Mouse (Mus musculus) urinary bladder, postnatal 25 days (tissue): ENCODE results near the gene Slc50a1.

Experiments used
- DNase-seq: peaks from one replicate; pipeline ENCODE4 v3.0.0; 2022; ENCODE audit warnings: low spot score

The Slc50a1 gene

GRCm38 (mm10) chr3:89262417-89262816, 8.0 kb downstream of the Slc50a1 start:
- no peak for DNase-seq

GRCm38 (mm10) chr3:89260211-89260610, 10.2 kb downstream of the Slc50a1 start:
- no peak for DNase-seq

GRCm38 (mm10) chr3:89259076-89259475, 11.3 kb downstream of the Slc50a1 start, which contains the start of gene Dpm3:
Gene Dpm3, plus strand, starts transcription at chr3:89259358.
- DNase-seq = no peak

GRCm38 (mm10) chr3:89256177-89256576, 14.2 kb downstream of the Slc50a1 start:
- no peak for DNase-seq

GRCm38 (mm10) chr3:89254994-89255393, 15.4 kb downstream of the Slc50a1 start:
- DNase-seq = no peak

GRCm38 (mm10) chr3:89251365-89251895, 18.9 kb downstream of the Slc50a1 start:
- no peak for DNase-seq

- DNase-seq = peak; percentile 54
Measured at GRCm38 (mm10) chr3:89250435-89251040, 19.8 kb downstream of the Slc50a1 start.

- DNase-seq = no peak
Measured at GRCm38 (mm10) chr3:89247466-89247865, 22.9 kb downstream of the Slc50a1 start.

GRCm38 (mm10) chr3:89246261-89247100, 23.9 kb downstream of the Slc50a1 start, which contains the start of gene Trim46:
Gene Trim46, minus strand, starts transcription at chr3:89246309.
- peak; percentile 88 for DNase-seq

GRCm38 (mm10) chr3:89245688-89246171, 24.6 kb downstream of the Slc50a1 start, which contains the start of gene Krtcap2:
Gene Krtcap2, plus strand, starts transcription at chr3:89245966.
- no peak for DNase-seq

GRCm38 (mm10) chr3:89244982-89245687, 25.2 kb downstream of the Slc50a1 start:
- DNase-seq = no peak

GRCm38 (mm10) chr3:89244158-89244981, 26.0 kb downstream of the Slc50a1 start:
- no peak for DNase-seq

- DNase-seq = no peak
Measured at GRCm38 (mm10) chr3:89243609-89244008, 26.8 kb downstream of the Slc50a1 start.

- peak; percentile 59 for DNase-seq
Measured at GRCm38 (mm10) chr3:89242331-89242895, 28.0 kb downstream of the Slc50a1 start.

- DNase-seq = no peak
Measured at GRCm38 (mm10) chr3:89238494-89238893, 31.9 kb downstream of the Slc50a1 start.

- no peak for DNase-seq
Measured at GRCm38 (mm10) chr3:89237682-89238081, 32.7 kb downstream of the Slc50a1 start.

GRCm38 (mm10) chr3:89236516-89236915, 33.9 kb downstream of the Slc50a1 start:
- DNase-seq = no peak

GRCm38 (mm10) chr3:89233562-89234110, 36.7 kb downstream of the Slc50a1 start:
- no peak for DNase-seq

- DNase-seq = no peak
Measured at GRCm38 (mm10) chr3:89232614-89233013, 37.8 kb downstream of the Slc50a1 start.

- no peak for DNase-seq
Measured at GRCm38 (mm10) chr3:89231772-89232275, 38.5 kb downstream of the Slc50a1 start.
